Mouse (Mus musculus) myocyte (in vitro differentiated cells): Measurements from ENCODE around the gene Eaf2.

Source experiments
- MYOD1 ChIP-seq, 3 experiments: IDR thresholded peaks; one replicate each; pipeline ENCODE4 v1.6.1; 2011; ENCODE audit warnings: control low read depth in 2 of 3, low read depth in 2 of 3, mild to moderate bottlenecking in 2 of 3, moderate library complexity in 1 of 3; ENCODE audit not compliant: insufficient read length in 2 of 3, control insufficient read depth in 1 of 3
- POLR2A ChIP-seq: IDR thresholded peaks from one replicate; pipeline ENCODE4 v1.6.1; 2011; ENCODE audit warnings: low read depth, mild to moderate bottlenecking, control low read depth, moderate library complexity; ENCODE audit not compliant: insufficient read length
- POLR2AphosphoS2 ChIP-seq: IDR thresholded peaks from one replicate; pipeline ENCODE4 v1.6.1; 2011; ENCODE audit warnings: low read depth, control low read depth; ENCODE audit not compliant: insufficient read length
- USF1 ChIP-seq: IDR thresholded peaks from one replicate; pipeline ENCODE4 v1.6.1; 2011; ENCODE audit warnings: low read depth, mild to moderate bottlenecking, control low read depth, moderate library complexity

GRCm38 (mm10) chr16:36891415-36891814 is 16.6 kb upstream of the Eaf2 start:
- TF ChIP-seq POLR2AphosphoS2 (no peak), POLR2A (no peak), MYOD1 (IDR thresholded peaks at IDR 0.05; ENCODE audit: control insufficient read depth in 1 of 3, insufficient read length in 2 of 3, low read depth in 2 of 3) (no peak), USF1 (no peak)
